Mouse (Mus musculus) kidney, adult 9 months (tissue): ENCODE measurements at regions not wholly inside any gene's neighbourhood (a gene's known extent, or its start where the extent isn't known, plus 50 kb on each side); places are given as distances from the start of the nearest gene placed in this dataset.
A peak's percentile ranks its signal among the peaks of the same experiment; 100 is the strongest.

Experiments used
- DNase-seq: peaks from one replicate; pipeline ENCODE4 v3.0.0; 2022

DNA sequence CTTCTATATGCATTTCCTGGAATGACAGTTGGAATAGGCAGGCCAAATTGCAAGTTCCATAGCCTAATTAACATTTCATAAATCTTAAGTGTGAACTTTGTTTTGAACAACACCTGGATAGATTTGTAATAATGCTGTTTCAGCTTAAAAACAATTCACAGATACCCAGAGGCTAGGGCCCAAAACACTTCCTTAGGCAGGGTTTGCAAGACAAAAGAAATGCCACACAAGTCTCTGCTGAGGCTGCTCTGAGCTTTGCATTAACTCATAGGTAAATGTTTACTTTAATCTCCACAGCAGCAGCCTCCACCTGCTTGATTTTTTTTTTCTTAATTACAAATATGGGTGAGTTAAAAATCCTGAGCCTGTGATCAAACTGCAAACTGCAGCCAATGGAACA lies 118.4 kb downstream of the Gnat3 start:
- DNase-seq, result no peak

DNA sequence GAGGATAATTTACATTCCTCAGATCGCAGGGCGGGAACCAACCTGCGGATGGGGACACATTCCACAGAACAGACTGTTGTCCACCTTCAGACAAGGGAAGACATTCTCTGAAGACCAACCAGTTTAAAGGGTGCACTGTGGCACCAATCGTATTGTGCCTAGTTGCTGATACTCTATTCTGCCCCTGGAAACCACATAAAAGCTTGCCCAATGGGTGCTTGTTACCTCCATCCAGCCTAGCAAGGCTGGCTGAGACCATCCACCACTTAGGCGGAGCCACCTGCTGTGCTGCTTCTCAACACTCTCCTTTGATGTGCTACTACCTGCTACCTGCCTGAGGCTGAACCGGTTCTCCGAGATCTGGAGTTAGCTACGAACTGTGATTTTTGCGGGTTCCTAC lies 119.9 kb downstream of the Gnat3 start:
- no peak for DNase-seq

DNA sequence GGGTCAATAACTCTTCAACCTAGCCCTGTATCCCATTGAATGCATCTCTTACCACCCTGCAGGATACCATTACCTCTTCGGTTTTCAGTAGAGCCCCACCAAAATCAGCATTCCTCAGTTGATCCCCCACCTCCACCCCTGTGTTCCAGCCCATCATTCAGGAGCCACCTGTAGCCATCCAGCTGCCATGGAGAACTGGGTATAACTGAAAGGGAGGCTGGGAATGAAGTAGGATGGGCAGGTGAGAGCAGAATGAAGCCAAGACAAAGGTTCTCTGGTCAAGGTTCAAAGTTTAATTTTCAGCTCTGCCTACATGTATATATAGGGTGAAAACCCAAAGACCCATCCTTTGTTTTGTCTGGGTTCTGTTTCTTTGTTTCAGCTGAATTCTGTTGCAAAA lies 121.4 kb downstream of the Gnat3 start:
- no peak for DNase-seq

DNA sequence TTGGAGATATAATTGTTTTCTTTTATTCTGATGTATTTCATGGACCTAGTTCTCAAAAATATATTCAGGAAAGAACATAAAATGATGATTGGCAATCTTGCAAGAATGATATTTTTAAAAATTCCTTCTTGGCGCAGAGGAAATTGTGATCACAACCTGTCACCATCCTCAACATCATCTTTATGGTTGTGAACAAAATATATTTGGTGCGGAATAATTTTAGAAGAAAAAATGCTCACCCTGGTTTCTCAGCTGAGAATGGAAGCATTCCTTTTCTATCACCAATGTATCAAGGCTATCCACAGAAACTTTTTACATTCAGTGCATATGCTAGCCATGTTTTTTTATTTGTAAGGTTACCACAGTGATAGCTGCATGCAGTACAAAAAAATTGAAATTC lies 123.1 kb downstream of the Gnat3 start:
- DNase-seq, result no peak

DNA sequence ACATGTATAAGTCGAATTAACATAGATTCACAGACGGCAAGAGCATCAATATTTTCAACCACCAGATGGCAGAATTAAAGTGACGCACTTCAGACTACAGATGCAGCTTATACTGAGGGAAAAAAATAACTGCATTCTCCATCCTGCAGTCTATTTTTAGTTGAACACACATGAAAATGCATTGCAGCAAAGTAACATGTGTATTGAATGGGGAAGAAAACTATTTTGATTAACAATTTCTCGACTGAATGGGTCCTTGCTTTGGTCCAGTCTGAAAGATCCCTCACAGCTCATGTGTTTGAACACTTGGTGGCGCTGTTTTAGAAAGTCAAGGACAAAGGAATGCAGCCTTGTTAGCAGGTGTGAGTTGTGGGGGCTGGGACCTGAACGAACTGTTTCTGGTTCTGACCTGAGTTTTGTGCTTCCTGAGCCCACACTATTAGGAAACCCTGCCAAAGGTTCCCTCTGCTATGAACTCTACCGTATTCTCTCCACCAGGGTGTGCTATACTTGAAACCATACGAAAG lies 125.6 kb downstream of the Gnat3 start:
- DNase-seq, result peak; percentile 89

DNA sequence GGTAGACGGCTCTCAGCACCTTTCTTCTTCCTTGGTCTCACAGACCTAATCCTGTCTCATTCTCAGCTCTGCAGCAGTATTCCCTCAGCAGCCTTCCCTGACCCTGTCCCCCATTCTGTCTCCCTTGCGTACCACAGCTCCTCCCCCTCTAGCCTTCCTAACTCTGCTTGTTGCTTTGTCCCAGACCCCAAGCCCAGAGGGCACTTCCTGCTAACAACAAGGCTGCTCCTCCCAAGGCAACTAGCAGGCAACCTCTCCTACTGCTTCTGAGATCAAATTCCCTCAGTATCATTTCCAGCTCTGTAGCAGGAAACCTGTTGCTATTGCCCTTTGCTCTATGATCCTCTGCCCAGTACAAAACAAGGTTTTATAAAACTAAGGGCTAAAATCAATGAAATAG lies 127.6 kb downstream of the Gnat3 start:
- DNase-seq, result peak; percentile 47

DNA sequence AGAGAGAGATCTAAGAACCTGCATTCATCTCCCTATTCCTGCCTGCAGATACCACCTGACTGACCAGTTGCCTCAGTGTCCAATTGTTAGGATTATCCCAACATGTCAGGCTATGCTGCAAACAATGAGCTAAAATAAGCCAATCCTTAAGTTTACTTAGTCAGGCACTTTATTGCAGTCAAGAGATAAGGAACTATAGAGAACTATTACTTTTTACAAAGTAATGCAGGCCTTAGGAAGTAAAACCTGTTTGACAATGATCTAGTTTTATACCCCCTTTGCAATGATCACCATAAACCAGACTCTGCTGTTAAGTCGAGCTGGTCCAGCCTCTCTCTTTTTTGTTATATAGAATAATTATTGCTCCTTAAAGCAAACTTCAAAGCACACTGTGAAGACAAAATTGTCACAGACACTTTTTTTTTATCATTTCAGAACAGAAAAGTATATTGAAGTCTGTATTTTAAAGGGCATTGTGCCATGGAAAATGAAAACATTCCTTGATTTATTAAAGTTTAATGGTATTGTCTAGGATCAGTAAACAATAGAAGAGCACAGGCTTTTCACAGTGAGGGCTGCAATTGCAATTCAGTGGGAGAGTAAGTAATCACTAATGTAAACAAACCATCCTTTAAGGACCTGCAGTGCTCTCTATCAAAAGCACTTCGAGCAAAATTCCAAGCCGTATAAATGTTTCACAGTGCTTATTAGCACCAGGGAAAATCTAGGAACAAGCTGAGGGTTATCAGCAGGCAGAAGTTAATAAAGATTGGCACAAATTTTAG lies 152.7 kb downstream of the Gnat3 start:
- no peak for DNase-seq

DNA sequence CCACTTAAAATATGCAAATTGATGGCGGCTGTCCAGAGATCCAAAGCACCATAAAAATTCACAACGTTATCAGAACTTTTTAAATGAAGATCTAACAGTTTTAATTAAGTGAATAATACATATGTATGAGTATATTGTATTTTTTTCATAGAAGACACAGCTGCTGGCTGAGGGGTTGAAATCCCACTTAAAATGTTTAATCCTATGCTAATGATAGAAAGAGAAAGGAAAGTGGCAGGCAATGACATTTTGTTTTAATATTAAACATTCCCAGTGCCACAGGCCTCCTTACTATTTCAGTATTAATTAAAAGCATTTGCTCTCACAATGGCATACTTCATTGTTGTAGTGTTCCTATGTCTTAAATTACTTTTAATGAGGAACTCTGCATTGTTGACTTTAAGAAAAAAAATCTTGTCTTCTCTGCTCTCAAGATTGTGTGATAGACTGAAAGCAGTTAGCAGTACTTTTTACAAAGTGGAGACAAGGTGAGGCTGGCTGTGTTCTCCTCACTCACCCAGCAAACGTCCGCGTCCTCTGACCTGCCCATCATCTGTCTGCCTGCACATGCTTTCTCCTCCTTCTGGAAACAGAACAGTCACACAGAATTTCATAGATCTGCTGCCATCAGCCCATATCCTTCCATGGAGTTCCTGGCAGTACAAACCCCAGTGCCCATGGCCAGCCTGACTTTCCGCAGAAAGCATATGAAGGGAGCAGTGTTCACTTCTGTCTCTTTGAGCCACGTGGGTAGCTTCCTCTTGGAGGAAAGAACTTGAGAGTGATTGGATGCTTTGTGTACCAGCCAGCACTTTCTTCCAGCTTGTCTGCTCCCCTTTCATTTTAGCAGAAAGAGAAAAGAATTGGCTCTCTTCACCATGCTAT lies 173.7 kb downstream of the Gnat3 start:
- DNase-seq, result no peak

DNA sequence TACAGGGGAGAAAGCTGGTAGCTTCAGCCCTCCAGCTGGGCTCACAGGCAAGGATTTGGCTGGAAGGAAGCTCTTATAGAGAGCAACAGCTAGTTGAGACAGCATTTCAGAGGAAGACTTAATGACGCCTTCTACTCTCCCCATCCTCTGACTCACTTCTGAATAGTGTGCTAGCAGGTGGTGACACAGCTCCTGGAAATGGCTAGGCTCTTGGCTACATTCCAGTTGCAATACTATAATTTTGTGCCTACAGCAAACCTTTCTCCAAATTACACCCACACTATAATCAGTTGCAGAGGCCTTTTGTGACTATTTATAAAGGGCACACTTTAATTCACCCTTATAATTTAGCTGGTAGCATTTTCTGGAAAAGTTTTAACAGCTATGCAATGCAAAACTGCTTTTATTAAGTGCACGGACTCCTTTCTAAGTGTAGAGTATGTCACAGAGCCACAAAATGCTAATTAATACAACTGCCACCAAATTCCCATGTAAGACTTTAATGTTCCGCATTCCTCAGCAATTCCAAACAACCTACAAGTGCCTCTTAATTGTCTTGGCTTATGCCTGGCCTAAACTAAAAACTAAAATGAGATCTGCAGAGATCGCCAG lies 175.2 kb downstream of the Gnat3 start:
- peak; percentile 24 for DNase-seq

DNA sequence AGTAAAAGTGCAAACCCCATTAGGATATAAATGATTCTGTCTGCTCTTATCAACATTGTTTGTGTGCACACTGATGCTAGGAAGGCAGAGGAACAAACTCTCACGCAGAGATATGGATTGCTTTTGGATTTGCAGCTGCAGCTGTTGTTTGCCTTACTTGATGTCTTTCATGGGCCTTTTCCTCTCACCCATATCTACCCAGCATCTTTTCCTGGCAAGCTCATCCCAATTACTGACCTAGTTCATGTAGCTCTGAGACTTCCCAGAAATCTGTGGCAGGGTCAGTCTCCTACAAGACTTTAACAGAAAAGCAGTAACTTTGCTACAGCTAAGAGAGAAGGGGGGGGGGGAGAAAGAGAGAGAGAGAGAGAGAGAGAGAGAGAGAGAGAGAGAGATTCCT lies 189.9 kb downstream of the Gnat3 start:
- DNase-seq, result no peak

DNA sequence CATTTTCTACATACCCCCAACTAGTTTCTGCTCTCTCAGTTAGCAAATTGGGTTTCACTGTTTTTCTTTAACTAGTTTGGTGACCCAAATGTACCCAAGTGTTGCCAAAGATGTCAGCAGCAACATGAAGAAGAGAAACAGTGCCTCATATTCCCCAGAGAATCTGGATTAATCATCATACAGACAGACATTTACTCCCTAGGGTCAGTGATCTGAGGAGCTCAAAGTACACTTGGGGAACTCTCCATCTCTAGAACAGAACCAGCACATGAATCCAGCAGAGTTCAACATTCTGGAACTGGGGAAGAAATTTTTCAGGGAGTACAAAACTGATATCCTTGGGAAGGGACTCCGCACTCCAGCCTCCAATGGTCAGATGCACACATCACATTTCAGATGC lies 191.4 kb downstream of the Gnat3 start:
- peak; percentile 90 for DNase-seq

DNA sequence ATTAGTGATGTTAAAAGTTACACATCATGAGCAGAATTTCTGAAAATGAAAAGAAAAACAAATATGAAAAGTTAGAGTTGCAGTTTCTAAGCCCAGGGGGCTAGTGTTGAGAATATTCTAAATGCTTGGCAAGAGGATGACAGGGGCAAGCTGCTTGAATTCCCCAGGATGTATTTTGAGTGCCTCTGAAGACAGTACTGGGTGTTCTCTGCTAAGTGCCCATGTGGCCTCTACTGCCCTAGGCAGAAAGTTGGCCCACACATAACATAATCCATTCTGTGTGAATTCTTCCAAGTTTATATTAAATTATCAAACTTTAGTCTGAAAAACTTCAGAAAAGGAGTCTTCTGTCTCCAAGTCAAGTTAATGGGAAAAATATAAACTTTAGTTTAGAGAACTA lies 196.6 kb downstream of the Gnai1 start:
- DNase-seq, result no peak

DNA sequence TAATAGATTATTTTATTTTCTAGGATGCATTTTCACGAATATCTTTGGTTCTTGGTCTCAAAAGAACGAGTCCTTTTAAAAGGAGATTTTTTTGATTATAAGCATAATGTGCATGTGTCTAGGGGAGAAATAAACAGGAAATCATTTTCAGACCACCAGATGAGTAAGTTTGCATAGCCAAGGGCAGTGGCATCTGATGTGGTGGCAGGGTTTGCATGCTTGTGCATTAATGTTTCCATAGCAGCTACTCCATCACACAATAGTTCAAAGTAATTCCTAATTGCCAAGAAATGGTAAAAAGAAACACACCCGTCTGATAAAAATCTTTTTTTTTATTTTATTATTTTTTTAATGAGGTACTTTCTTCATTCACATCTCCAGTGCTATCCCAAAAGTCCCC lies 182.3 kb downstream of the Gnai1 start:
- DNase-seq, result no peak

DNA sequence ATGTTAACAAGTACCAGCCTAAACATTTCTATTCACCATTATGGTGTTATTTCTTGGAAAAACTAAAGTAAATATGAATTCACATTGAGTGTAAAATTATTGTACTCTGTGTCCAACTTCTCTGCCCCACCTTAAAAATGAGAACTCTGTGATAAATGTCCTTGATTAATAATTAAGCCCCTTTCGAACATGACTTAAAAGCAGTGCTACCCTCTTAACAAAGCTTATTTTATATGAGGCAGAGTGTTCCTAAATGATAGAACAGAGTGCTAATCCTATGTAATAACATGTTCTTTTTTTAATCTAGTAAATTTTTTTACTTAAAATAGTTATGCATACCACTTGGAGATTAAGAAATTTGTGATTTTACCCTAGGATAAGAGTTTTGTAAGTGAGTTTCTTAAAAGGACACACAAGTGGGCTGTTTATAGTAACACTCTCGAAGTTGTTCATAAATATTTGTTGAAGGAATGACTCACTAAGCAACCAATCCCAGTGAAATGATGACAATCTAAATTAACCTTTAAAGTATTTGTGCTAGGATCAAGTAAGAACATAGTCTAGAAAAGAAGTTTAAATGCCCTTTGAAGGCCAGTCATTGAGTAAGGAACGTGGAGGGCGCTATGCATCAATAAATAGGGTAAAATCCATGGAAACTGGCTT lies 148.6 kb downstream of the Gnai1 start:
- no peak for DNase-seq
